Mouse (Mus musculus) forebrain, embryonic 16.5 days (tissue): ENCODE data around the gene Zswim8. TPM values are rescaled to one million over a fixed set of nuclear protein-coding genes. Genes with fewer than 3 reads are reported as not detected.
A peak's percentile ranks its signal among the peaks of the same experiment; 100 is the strongest.

Experiments
- ATAC-seq: fragments of 200-750 bp; cut with Nextera tagmentation; 2 replicates; pipeline ENCODE4 v1.8.0; 2017; ENCODE audit warnings: mild to moderate bottlenecking, moderate library complexity
- H3K27ac ChIP-seq: fragments of 300-500 bp; sonication (generic); 2 replicates; pipeline ENCODE4 v1.5.1; 2014; ENCODE audit warnings: low read length, control low read depth
- H3K27me3 ChIP-seq: fragments of 300-500 bp; sonication (generic); replicated peaks from 2 replicates; pipeline ENCODE4 v1.6.1; 2014; ENCODE audit warnings: low read length; ENCODE audit not compliant: control insufficient read depth, insufficient read depth
- H3K36me3 ChIP-seq: fragments of 300-500 bp; sonication (generic); 2 replicates; pipeline ENCODE4 v1.6.1; 2014; ENCODE audit not compliant: control insufficient read depth, insufficient read depth
- H3K4me1 ChIP-seq: fragments of 300-500 bp; sonication (generic); replicated peaks from 2 replicates; pipeline ENCODE4 v1.6.1; 2014; ENCODE audit warnings: low read length; ENCODE audit not compliant: control insufficient read depth, insufficient read depth
- H3K4me2 ChIP-seq: fragments of 300-500 bp; sonication (generic); 2 replicates; pipeline ENCODE4 v1.6.1; 2014; ENCODE audit warnings: mild to moderate bottlenecking, low read length, control low read depth
- H3K4me3 ChIP-seq: fragments of 300-500 bp; sonication (generic); replicated peaks from 2 replicates; pipeline ENCODE4 v1.5.1; 2014; ENCODE audit warnings: mild to moderate bottlenecking, low read length, control low read depth
- H3K9ac ChIP-seq: fragments of 300-500 bp; sonication (generic); replicated peaks from 2 replicates; pipeline ENCODE4 v1.6.1; 2014; ENCODE audit warnings: low read depth, low read length, control low read depth
- H3K9me3 ChIP-seq: fragments of 300-500 bp; sonication (generic); 2 replicates; pipeline ENCODE4 v1.6.1; 2016; ENCODE audit warnings: low read length; ENCODE audit not compliant: control insufficient read depth
- WGBS: fragments of 180-500 bp; shearing (Covaris S2); extraction: QIAGEN DNeasy Blood & Tissue Kit; methylation state at CpG from one replicate; pipeline ENCODE4 v1.1.7; 2014; 5-methylcytosine and 5-hydroxymethylcytosine counted together
- polyA plus RNA-seq: library from polyadenylated mRNA; unstranded; fragments of >200 nt; fragmentation: Nextera tagmentation; extraction: Ambion mirVana; gene quantifications from 2 replicates; pipeline ENCODE4 v1.2.1, GENCODE M21; 2015

Zswim8 gene
- 44.4 and 55.9 TPM in 2 replicates for polyA plus RNA-seq

DNA sequence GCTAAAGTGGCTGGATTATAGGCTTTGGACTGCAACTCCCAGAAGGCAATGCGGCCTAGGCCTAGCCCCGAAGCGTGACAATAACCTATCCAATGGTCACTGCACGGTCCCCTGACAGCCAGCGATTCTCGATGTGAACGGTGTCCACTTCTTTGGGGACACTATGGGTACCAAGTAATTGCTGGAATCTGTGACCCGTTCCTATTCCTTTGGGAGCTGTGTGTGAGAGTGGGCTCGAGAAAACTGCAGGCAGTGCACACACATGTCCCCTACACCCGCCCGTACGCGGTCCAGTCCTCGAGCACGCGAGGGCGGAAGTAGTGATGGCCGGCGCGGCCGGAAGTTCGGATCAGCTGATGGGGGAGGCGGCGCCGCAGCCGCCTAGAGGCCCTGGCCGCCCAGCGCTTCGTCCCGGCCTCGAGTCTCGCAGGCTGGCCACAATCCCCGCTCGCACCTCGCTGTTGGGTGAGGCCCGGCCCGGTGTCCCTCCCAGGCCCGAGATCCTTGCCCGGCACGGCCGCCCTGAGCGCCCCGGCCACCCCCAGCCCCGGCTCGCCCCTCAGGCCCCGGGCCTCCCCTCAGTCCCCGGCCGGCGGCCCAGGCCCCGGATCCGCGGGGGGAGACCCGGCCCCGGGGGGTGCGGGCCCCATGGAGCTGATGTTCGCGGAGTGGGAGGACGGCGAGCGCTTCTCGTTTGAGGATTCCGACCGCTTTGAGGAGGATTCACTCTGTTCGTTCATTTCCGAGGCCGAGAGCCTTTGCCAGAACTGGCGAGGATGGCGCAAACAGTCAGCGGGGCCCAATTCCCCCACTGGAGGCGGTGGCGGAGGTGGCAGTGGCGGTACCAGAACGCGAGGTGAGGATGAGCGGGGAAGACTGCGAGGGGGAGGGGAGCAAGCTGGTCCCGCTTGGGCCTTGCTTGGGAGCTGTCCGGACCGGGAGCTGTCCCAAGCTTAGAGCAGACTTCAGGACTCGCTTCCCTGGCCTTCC is at the start of gene Zswim8:
TSS of gene Zswim8 (plus strand) at position 352 of the 990 bp plus-strand sequence.
- ATAC-seq: peak; percentile 93
- no peaks in the 10 kb centered on the region for H3K9me3 ChIP-seq
- peaks cover 6% of the 10 kb centered on the region; the same call in 1 of the 2 replicates for H3K36me3 ChIP-seq
- peak within 1 kb of the TSS; percentile 84 for H3K27ac ChIP-seq
- peak within 1 kb of the TSS; percentile 85 for H3K4me2 ChIP-seq
- WGBS: under 1% methylated on average over 80 of the region's 80 CpGs
- H3K9ac ChIP-seq: peak within 1 kb of the TSS; percentile 99
- H3K27me3 ChIP-seq: no peaks in the 10 kb centered on the region
- peaks cover 24% of the 10 kb centered on the region for H3K4me1 ChIP-seq
- H3K4me3 ChIP-seq: peak within 1 kb of the TSS; percentile 100

DNA sequence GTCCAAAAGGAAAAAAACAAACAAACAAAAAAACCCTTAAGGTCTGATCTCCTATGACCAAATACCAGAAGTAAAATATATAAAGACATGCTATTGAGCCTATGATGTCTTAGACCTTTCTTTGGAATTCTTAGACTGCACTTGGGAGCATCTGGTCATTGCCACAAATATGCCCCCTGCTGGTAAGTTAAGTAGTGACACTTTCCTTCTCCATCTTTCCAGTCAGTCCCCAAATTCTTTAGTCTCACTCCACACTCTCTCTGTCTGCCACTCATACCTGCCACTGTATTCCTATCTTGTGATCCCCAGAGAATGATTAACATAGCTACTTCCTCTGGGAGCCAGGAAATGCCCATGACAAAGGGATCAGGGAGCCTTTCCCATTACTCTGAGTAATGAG is 49.0 kb upstream of the Zswim8 start:
- no peak for ATAC-seq
- Histone ChIP-seq H3K4me1 (peaks cover 10% of the 10 kb centered on the region), H3K4me2 (no peak overlapping the region), H3K9ac (no peak overlapping the region), H3K36me3 (no peaks in the 10 kb centered on the region), H3K4me3 (no peak overlapping the region), H3K27me3 (no peaks in the 10 kb centered on the region), H3K27ac (no peak overlapping the region), H3K9me3 (no peaks in the 10 kb centered on the region)

DNA sequence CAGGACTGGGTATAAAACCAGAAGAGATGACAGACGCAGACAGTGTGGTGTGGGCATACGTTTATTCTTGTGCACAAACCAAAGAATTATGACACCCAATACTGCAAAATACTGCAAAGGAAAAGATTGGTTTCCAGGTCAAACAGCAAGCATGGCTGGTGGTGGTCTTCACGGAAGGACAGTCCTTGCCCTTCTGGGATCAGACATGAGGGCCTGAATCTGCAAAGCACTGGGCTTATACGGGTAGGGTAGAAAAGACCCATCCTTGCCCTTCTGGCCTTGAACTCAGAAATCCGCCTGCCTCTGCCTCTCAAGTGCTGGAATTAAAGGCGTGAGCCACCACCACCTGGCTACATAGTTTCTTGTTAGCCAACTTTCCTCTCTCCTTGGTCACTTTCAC is 48.5 kb upstream of the Zswim8 start:
- Histone ChIP-seq H3K9me3 (no peaks in the 10 kb centered on the region), H3K4me2 (no peak overlapping the region), H3K4me1 (peaks cover 10% of the 10 kb centered on the region), H3K9ac (no peak overlapping the region), H3K36me3 (no peaks in the 10 kb centered on the region), H3K27ac (no peak overlapping the region), H3K27me3 (no peaks in the 10 kb centered on the region), H3K4me3 (no peak overlapping the region)
- no peak for ATAC-seq
- WGBS: 92% methylated on average over 6 of the region's 6 CpGs

DNA sequence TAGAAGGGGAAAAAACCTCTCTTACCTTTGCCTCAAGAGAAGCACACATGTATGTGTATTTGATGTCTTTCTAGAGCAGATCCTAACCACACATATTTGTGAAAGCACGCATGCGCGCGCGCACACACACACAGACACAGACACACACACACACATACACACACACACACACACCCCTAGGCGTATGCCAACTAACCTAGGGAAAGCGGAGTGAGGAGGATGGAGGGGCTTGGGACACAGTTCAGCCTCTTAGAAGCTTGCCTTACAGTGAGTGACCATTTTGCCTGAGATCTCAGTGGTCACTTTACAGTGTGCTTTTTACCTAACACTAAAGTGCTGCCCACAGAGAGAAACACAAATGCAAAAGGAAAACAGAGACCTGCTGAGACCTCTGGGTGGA is 47.7 kb upstream of the Zswim8 start:
- Histone ChIP-seq H3K4me2 (no peak overlapping the region), H3K27me3 (no peaks in the 10 kb centered on the region), H3K36me3 (no peaks in the 10 kb centered on the region), H3K27ac (no peak overlapping the region), H3K4me1 (peaks cover 10% of the 10 kb centered on the region), H3K9me3 (no peaks in the 10 kb centered on the region), H3K4me3 (no peak overlapping the region), H3K9ac (no peak overlapping the region)
- 94% methylated on average over 7 of the region's 7 CpGs for WGBS
- no peak for ATAC-seq

DNA sequence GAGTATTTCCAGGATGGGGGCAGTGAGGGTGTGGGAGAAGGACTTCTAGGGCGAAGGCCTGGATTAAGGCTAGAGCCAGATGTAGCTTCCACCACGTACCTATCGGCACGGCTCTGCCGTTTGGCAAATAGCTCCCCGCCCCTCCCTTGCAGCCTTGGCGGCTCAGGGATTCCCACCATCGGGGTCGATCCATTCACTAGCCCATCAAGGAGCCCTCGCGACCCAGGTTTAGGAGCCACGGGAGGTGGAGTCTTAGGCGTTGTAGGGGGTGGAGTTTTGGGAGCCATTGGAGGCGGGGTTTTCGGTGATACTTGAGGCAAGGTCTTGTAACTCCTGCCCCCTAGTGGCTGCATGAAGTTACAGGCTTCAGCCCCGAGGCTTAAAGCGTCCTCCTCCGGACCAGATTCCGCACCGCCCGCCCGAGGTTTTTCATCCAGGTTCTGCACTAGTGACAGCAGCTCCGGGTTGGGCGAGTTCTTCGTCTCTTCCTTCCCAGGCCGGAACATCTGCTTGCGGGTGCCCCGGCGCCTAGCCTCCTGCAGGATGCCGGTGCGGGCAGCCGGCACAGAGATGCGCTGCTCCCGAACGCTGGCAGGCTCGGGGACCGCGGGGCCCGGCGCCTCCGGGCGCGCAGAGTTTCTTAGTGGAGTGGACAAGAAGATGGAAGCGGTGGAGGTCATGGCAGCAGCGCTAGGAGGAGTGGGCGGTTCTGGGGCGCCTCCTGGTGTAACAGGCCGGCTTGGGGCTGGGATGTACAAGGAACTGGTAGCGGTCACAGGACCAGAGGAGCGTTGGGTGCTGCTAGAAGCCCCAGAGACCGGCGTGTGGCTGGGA is 46.3 kb upstream of the Zswim8 start:
- under 1% methylated on average over 52 of the region's 52 CpGs for WGBS
- Histone ChIP-seq H3K27ac (peak overlapping the region; percentile 71), H3K4me2 (peak overlapping the region; percentile 92), H3K9ac (peak overlapping the region; percentile 83), H3K27me3 (no peaks in the 10 kb centered on the region), H3K36me3 (no peaks in the 10 kb centered on the region), H3K9me3 (no peaks in the 10 kb centered on the region), H3K4me3 (peak overlapping the region; percentile 72), H3K4me1 (peaks cover 10% of the 10 kb centered on the region)
- ATAC-seq: peak; percentile 88

DNA sequence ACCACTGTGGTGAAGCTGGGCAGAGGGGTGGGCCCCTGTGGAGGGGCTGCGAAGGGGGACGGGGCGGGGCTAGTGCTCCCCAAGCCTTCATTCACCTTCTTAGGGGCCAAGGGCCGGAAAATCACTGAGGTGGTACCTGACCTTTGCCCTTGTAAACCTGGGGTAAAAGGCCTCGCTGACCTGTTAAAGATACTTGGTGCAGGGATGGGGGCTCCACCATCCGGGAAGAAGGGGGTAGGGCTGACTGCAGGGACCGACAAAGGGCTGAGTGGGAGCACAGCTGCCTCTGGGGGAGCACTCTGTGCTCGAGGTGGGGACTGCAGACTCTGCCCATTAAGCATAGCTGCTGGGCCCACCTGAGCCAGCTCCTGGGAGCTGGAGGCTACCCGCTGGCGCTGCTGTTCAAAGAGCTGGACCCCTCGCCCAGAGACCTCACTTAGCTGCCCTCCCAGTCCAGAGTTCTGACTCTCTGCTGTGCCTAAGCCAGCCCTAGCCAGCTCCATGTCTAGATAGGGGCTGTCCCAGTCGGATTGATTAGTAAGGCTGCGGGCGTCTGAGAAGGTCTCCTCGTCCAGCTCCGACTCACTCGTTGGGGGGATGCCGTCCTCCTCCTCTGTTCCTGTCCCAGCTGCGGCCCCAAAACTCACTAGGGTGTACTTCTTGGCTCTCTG is 45.6 kb upstream of the Zswim8 start:
- H3K9ac ChIP-seq: peak overlapping the region; percentile 83
- peak overlapping the region; percentile 72 for H3K4me3 ChIP-seq
- H3K4me2 ChIP-seq: peak overlapping the region; percentile 92
- H3K27ac ChIP-seq: peak overlapping the region; percentile 71
- no peaks in the 10 kb centered on the region for H3K9me3 ChIP-seq
- H3K4me1 ChIP-seq: peaks cover 10% of the 10 kb centered on the region
- 8% methylated on average over 19 of the region's 19 CpGs for WGBS
- ATAC-seq: peak; percentile 43; the same call in 1 of the 2 replicates
- no peaks in the 10 kb centered on the region for H3K36me3 ChIP-seq
- no peaks in the 10 kb centered on the region for H3K27me3 ChIP-seq

DNA sequence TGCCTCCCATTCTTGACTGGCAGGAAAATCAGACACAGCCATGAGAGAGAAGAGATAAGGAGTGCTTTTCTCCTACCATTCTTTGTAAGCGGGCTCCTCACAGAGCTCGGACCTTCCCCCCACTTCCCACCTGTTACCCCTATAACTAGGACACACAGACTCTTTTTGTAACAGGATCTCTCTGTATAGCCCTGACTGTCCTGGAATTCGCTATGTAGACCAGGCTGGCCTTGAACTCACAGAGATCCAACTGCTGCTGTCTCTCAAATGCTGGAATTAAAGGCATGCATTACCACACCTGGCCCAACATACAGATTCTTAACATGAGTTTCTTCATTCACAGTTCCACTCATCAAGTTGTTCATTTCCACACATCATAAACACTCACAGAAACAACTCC is 44.6 kb upstream of the Zswim8 start:
- Histone ChIP-seq H3K4me2 (no peak overlapping the region), H3K27ac (no peak overlapping the region), H3K9me3 (no peaks in the 10 kb centered on the region), H3K9ac (no peak overlapping the region), H3K4me1 (peaks cover 10% of the 10 kb centered on the region), H3K4me3 (no peak overlapping the region), H3K27me3 (no peaks in the 10 kb centered on the region), H3K36me3 (no peaks in the 10 kb centered on the region)
- WGBS: 95% methylated on average over 3 of the region's 3 CpGs
- ATAC-seq: no peak

DNA sequence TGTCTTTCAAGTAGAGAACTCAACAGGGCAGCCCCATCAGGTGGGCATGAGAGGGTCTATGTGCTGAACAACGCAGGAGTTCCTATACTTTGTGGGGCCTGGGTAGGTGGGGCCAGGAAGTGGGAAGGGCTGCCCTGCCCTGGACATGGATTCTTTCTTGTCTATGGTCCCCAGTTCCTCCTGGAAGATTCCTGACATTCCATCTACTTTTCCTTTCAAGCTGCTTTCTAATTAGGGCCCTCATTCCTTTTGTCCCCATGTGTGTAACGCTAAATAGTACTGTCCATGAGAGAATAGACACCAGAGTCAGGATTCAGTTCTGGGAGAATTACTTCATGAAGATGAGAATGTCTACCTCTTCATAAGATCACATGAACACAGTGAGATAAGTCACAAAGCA is 43.8 kb upstream of the Zswim8 start:
- ATAC-seq: no peak
- Histone ChIP-seq H3K9me3 (no peaks in the 10 kb centered on the region), H3K9ac (no peak overlapping the region), H3K36me3 (no peaks in the 10 kb centered on the region), H3K4me2 (no peak overlapping the region), H3K4me3 (no peak overlapping the region), H3K27me3 (no peaks in the 10 kb centered on the region), H3K4me1 (peaks cover 10% of the 10 kb centered on the region), H3K27ac (no peak overlapping the region)
- WGBS: 59% methylated on average over 2 of the region's 2 CpGs

DNA sequence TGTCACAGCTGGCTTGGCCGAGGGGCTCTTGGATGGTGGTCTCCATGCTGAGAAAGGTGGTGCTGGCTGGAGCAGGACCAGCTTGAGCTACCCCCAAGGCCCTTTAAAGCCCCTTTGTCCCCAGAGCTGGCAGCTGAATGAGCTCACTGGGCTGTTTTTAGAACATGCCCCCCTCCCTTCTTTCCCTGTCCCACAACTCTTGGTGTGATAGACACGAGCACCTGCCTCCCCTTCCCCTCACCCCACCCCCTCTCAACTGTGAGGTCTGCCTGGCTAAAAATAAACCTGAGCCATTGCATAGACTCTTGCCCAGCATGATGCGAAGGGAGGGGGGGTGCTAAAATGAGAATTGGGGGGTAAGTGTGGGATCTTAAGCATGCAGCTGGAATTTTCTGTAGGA is 42.9 kb upstream of the Zswim8 start:
- no peak overlapping the region for H3K4me2 ChIP-seq
- no peaks in the 10 kb centered on the region for H3K27me3 ChIP-seq
- no peaks in the 10 kb centered on the region for H3K36me3 ChIP-seq
- H3K27ac ChIP-seq: no peak overlapping the region
- H3K4me1 ChIP-seq: peaks cover 10% of the 10 kb centered on the region
- WGBS: 33% methylated on average over 3 of the region's 3 CpGs
- H3K4me3 ChIP-seq: no peak overlapping the region
- no peaks in the 10 kb centered on the region for H3K9me3 ChIP-seq
- no peak overlapping the region for H3K9ac ChIP-seq
- ATAC-seq: no peak
